Mouse (Mus musculus) CH12.LX (cell line): ENCODE measurements around the gene Acp2.

Experiments
- BHLHE40 ChIP-seq: IDR thresholded peaks from 2 replicates; pipeline ENCODE4 v1.6.1; 2011; ENCODE audit warnings: mild to moderate bottlenecking, low read depth, low read length, improper control_type of control experiment
- CTCF ChIP-seq, 2 experiments: IDR thresholded peaks in 1 of 2; conservative IDR thresholded peaks in 1 of 2; 2 replicates each; pipeline ENCODE4 v1.5.1; 2011 to 2012; ENCODE audit warnings: low read depth in 2 of 2, low read length in 2 of 2, improper control_type of control experiment in 1 of 2, inconsistent platforms in 1 of 2, mild to moderate bottlenecking in 1 of 2, moderate library complexity in 1 of 2

- TF ChIP-seq BHLHE40, result no peak
- TF ChIP-seq CTCF (conservative IDR thresholded peaks at IDR 0.05 in 1 of 2, IDR thresholded peaks at IDR 0.05 in 1 of 2; ENCODE audit: low read depth in 2 of 2, low read length in 2 of 2), result no peak
Observed at GRCm38 (mm10) chr2:91167629-91168028, 35.1 kb upstream of the Acp2 start.
